Mouse (Mus musculus) cerebellum, adult 9-11 months (tissue): ENCODE measurements around the gene Myo16.

Experiments used
- DNase-seq: peaks from one replicate; pipeline ENCODE4 v3.0.0; 2022

Myo16 gene

DNA sequence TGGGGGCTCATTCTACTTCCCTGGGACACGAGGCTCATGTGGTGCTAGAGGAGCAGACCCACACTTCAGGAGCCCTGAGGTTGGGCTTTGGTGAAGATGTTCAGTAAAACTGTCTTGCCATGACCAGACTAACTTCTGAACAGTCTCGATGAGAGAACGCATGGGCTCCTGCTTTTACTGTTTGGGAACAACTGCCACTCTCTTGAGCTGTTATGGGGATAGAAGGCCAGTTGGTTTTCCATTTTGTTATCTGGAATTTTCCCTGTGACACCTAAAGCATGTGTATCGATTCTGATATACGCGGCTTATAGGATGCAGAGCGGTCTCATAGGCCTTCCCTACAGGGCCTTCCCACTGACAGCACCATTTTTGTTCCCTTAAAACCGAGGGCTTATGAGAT, 485.2 kb downstream of the Myo16 start:
- DNase-seq = no peak

DNA sequence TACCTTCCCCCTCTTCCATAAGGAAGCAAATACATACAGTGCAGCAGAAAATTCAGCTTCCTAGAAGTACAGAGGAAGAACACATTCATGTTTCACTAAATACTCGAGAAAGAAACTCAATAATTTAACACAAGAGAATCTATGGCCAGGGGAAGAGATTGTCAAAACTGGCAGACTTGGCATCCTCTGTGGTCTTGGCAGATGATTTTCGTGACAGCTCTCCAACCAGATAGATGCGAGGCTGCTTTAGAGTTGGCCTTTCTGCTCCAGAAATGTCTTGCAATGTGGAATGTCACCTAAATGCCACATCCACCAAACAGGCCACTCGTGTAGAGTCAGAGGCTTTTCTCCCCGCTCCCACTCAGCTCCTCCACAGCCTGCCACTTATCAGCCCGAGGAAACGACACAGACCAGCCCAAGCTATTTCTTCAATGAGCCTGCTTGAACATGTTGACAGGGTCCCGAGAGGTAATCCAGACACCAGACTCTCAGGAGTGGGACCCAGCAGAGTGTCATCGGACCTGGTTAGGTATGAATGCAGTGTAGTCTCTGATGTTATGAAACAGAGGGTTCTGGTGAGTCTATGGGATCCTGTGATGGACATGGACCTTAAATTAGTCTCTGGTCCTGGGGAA, 486.6 kb downstream of the Myo16 start:
- no peak for DNase-seq

DNA sequence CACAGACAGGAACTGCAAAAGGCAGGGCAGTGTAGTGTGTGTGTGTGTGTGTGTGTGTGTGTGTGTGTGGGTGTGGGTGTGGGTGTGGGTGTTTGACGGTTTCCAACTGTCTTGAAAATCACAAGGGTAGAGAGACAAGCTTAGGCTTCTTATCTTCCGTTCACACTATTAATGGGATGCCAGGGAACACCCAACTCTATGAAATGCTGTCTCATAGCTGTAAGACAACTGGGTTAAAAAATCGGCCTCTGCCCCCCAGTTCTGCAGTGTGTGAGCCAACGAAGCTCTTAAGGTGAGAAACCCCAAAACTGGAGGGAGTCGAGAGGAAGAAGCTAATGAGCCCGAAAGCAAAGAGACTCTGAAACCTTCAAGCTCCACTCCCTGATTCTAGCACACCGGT, 487.1 kb downstream of the Myo16 start:
- no peak for DNase-seq

DNA sequence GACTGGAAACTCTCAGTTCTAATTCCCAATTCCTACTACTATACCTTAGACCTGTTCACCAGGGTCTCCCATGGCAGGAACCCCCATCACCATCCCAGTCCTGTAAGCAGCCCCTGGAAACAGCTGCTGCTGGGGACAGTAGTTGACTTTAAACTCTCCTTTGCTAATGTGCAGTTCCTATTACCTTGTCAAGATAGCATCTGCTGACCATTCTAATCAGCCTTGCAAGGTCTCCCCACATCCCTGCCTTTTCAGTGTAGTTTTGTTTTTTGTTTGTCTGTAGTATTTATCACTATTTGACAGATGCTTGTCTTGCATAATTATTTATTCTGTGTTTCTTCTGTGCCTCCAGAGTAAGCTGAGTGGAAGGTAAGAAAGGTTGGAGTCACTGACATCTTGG, 487.6 kb downstream of the Myo16 start:
- no peak for DNase-seq

DNA sequence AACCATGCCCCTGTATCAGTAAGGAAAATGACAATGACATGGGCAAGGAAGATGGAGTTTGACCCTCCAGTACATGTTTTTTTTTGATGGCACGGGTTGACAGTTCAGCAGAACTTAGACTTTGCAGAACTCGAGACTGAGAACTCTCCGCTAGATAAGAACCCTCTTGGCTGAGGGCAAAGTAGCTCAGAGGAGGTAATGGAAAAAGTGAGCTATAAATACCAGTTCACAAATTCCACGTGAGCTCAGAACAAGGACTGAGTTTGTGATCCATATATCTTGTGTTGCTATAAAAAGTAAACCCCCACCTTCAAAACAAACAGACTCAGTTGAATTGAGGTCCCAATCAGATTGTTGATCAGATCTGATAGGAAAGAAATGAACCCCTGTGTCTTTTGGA, 489.5 kb downstream of the Myo16 start:
- DNase-seq = no peak

DNA sequence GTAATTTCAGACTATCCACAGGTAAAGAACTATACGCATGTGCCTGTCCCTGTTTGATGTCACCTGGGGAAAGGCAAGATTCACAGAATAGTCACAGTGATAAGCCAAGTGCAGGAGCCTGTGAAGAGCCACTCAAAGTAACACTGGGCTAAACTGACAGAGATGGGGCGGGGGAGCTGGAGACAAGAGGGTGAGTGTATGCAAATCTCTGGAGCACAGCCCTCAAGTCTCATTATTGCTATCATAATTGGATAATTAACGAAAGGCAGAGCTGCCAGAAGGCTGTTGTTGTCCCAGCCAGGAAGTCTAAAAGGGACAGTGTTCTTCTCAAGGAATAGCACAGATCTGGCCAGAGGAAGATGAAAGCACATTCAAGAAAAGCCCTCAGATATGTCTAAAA, 490.8 kb downstream of the Myo16 start:
- DNase-seq = no peak

DNA sequence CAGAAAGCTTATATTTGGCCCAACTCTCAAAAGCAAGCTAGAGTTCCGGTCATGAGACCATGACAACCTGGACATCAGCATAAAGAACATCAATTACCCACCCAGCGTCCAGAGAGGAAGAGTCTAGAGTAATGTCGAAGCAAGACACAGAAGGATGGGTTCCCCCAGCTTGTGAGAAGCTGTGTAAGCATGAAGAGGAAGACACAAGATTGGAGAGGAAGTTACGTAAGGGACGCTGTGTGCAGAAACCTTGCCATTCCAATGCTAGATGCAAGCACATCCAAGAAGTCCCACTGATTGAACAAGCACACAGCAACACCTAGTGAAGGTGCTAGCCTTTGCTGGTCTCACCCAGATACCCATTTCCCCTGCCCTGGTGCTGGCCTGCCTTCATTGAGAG, 492.0 kb downstream of the Myo16 start:
- DNase-seq = no peak

DNA sequence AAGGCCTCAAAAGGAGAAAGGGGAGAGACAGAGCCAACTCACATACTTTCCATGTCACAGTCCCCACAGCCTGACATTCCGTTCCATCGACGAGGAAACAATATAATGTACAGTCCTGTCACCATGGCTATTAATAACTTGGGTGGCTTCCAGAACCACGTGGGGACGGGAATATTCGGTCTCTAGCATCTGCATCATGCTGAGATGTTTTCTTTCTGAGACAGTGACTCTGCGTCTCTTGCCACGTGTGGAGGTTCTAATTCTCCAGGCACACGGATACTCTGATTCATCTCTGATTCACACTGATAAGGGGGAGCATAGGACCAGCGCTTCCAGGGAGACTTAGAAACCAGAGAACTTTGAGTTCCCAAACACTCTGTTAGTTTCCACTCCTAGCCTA, 492.8 kb downstream of the Myo16 start:
- no peak for DNase-seq

DNA sequence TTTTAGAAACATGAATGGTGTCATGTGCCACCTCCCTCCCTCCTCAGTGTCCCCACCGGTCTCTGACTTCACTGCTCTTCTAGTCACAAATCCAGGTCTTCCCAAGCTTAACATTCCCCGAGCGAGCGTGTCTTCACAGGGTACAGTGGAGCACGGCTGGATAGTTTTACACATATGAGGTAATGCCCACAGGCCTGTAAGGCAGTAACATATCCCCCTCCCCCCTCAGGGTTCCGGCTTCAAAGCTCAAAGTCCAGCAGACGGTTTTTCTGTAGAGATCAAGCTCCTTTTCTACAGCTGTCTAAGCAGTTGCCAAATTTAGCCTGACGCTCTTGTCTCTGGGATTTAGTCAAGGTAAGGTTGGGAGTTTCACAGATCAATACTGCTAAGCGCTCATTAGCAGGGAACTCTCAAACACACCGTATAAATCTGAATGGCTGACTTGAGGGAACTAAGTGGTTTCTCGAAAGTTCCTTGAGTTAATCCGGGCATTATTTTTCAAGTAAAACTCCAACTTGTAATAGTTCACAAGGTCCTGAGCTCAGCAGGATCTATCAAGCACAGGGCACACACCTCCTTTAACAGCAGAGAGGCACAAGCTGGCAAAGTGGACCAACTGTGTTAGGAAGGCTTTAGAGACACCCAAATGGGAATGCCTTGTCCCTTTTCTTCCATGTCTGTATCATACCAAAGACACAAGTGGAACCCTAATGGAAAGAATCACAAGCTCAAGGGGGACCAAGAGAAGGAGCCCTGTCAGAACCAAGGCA, 498.0 kb downstream of the Myo16 start:
- DNase-seq = no peak

DNA sequence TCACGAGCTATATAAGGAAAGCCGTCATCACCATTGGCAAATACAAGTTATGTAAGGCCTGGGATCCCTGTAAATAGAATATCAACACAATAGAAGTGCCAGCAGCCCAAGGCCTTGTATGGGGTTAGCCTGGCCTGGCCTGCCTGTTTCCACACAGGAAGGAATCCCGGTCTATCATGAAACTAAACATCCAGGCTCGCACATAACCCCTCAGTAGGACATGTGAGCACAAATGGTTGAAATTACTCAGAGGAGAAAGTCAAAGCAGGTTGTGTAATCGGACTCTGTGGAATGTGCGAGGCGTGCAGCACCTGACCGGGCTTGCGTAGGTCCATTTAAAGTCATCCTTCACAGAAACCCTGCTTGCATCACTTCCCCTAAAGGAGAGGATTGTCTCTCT, 499.6 kb downstream of the Myo16 start:
- DNase-seq = no peak

DNA sequence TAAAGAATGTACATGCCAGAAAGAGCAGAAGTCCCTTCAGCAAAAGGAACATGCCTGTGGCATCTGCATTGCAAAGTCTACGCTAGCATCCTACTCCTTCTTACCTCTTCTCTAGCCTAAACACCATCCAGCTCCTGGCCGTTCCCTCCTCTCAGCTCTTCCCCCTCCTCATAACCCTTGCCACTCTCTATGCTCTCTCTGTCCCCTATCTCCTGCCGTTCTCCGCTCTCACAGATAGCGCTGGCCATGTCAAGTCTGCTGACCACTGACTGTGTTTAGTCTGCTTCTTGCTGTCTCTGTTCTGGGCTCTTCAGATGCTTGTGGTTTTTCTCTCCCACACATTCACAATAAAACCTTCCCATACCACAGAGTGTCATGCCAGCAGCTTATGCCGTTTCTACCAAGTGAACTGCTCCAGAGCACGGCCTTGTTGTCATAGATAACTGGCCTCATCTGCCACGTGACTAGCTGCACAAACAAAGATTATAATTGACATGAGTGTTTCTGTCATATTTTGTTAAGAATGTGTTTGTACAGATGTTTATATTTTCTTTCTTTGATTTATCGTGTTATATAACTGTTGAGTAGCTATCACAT, 501.3 kb downstream of the Myo16 start:
- DNase-seq = no peak

DNA sequence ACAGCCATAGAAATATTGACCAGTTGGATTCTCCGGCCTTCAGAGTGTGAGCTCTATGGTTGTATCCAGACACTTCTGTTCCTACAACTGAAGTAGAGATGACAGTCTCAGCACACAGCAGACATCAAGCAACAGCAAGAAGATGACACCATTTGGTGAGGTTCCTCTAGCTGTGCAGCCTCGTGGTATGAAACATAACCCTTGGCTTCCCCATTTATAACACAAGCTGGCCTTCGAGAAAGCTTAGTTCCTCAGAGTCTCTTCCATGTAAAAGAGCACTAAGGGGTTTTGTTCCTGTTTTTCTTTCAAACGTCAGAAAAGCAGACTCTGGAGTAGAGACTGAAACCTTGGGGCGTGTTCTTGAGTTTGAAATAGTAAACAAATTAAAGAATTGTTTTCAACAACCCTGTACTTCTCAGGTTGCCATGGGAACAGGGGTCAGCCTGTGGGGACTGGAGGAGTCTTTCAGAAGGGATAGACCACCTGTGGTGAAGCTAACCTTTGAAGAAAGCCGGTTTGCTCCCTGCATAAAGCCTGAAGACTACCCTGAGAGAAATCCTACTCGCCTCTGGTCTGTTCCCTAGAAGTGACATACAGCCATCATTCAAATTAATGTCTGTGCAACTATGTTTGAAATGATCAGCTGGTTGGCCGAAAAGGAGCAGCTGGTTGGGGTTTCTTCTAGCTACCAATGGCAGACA, 510.2 kb downstream of the Myo16 start:
- DNase-seq = no peak

DNA sequence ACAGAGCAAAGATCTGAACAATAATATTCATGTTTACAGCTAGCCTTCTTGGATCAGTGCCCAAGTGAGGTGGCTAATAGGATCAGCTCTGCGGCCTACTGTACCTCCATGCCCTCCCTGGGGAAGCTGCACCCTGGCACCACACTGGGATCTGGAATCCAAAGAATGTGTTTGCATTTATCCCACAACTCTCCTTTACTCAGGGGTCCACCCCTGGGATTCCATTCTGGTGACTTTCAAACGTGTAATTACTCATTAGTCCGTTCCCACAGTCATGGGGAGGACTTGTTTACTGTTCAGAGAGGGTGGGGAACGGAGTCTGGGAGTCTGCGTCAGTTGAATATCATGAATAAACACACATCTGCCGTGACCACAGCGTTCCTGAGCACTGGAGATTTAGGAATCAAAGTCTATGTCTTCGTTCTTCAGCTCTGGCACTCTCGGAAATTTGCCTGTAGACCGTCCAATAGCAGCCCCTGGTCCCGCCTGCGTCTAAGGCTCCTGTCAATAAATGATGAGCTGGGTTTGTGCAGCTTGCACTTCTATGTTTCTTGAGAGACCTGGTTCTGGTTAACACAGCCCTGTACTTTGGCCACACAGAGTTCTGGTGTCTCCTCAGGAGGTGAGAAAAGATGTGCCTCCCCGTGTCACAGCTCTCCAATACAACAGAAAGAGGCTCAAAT, 511.3 kb downstream of the Myo16 start:
- DNase-seq = no peak

DNA sequence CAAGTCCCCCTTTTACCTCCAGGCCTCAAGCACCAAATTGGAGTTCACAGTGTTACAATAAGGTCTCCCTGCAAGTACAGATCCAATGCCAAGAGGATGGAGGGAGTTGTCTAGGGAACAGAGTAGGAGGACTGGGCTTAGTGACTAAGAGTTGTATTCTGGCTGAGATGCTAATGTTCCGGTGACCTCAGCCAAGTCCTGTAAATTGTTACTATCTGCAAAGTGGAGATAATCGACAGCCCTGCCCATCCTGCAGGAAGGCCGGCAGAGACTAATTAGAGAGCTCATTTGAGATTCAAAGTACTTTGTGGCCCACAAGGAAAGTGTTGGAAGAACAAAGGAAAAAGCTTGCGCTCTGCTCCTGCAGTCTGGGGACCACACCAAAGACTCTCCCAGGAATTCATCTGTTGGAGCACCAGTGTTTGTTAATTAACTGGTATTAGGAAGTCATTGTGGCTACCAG, 512.1 kb downstream of the Myo16 start:
- no peak for DNase-seq

DNA sequence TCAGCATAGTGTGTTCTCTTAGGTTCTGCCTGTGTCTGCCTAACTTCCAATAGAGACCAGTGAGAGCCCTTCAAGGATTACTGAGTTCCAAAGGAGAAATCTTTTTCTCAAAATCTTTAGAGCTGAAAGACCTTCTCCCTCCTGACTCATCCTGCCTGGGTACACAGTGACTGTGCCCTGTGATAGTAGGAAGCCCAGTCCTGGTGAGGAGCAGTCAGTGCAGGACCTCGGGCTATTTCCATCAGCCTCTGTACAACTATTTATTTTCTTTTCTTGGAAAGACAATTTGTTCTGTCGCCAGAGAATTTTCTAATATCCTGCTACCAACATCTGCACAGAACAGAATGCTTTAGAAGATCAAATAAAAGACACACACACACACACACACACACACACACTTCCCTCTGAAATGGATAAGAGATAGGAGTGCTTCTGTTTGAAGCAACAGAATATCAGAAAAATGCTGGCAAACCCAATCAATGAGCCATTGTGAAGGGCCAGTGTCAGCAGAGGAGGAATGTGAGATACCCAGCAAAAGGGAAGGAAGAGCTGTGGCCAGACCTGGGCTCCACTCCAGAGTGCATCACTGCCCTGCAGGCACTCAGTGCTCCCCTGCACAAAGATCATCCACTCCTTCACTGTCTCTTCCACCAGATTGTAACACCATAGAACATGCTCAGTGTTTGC, 518.3 kb downstream of the Myo16 start:
- DNase-seq = no peak

DNA sequence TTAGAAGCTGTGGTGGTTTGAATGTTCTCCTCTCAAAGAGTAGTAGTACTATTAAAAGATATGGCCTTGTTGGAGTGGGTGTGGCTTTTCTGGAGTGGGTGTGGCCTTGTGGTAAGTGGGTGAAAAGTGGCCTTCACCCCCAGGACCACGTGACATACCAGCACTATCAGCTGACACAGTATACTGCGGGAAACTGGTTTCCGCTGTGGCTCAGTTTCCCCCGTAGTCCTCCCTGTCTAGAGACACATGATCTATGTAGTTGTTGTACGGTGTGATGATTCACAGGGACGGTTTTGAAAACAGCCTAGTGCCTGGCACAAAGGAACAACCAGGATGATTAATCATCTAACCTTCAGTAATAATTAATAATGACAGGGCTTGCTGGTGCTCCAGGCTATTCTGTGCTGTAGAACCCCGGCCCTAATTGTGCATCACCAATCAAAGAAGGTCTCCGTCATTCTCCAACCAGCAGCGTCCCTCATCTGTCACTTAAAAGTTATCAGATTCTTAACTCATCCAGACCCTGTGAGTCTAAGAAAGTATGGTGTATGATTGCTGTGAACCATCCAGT, 524.2 kb downstream of the Myo16 start:
- no peak for DNase-seq

DNA sequence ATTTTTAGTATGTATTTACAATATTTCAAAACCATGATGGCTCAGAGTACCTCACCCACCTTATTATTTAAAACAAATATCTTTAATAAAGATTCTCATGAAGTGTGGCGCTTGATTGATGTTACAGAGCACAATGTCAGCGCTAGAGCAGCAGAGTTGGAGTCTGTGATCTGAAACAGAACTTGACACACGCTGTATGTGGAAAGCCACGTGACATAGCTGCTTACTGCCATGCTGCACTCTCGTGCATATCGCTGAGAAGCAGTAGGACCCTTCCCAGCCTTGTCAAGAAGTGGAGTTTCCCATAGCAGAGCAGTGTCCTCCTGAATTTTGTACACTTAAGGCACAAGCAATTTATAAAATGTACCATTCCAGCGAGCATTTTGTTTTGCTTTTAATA, 528.2 kb downstream of the Myo16 start:
- DNase-seq = no peak

DNA sequence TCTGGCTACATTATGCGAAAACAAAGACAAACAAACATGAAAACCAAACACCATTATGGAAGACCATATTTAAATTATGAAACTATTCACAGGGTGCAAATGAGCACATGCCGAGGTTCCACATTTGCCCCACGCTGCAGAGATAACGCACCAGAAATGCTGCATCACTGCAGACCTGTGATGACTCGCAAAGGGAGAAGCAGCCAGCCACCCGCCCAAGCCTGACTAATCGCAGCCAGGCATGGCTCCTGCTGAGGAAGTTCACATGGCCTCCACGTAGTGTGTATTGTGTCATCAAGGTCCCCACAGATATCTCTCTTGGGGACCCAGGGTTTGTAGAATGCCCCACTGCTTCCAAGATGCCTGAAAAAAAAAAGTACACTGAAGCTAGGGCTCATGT, 529.4 kb downstream of the Myo16 start:
- no peak for DNase-seq
